Mouse (Mus musculus): ENCODE measurements at regions not wholly inside any gene's neighbourhood (a gene's known extent, or its start where the extent isn't known, plus 50 kb on each side); places are given as distances from the start of the nearest gene placed in this dataset.
"Not testable (repeated sequence)": the region's sequence is repeated elsewhere in the genome, so short reads cannot be mapped to it uniquely, and the experiment has no call there.

DNA sequence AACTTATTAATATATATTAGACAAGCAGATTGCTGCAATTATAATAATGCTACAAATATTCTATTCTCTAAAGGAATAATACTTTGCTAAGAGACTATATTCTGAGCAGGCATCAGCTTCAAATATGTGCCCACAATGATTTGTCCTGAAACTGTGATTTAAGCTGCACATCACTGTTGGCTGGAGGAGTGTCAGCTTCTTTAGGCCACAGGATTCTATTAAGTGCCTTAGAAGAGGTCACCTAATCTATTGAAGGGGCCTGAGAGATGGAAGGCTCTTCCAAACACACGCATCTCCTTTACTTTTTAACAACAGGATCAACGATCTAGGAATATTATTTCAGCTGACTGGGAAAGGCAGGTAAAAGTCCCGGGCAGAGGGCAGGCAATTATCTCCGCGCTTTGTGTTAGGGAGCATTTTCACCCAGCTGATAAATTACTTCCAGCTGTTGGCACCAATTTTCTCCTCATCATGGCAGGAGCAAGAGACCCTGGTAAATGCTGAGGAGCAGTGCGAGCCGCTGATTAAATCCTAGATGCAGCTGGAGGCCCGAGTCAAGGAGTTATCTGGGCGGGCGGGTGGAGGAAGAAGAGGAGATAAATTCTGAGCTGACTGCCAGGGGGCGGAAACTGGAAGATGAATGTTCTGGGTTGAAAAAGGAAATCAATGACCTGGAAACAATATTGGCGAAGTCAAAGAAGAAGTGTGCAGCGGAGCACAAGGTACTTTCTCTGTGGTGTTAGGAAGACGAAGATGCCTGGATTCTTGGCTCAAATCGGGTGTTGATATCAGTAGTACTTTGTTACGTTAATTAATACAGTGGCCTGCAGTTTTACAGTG lies 290.9 kb upstream of the Ift57 start:
- DNase-seq (ENCODE audit: low read depth, low spot score) = peak; percentile 21

DNA sequence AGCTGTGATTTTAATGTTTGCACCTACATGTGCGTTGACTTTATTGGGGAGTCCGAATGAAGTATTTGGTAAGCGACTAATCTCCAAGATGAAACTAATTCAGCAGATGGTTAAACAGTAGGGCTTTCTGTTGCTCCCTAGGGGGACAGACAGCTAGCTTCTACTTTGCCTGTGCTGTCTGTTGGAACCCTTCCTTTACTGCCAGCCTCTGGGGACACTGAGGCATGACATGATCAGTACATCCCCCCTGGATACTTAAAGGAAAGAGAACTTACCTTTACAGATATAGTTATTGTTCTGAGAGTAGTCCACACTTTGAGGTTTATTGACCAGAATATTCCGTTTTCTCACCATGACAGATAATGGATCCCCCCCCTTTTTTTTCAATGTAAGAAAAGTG lies 289.8 kb upstream of the Ift57 start:
- no peak for DNase-seq (ENCODE audit: low read depth, low spot score)

DNA sequence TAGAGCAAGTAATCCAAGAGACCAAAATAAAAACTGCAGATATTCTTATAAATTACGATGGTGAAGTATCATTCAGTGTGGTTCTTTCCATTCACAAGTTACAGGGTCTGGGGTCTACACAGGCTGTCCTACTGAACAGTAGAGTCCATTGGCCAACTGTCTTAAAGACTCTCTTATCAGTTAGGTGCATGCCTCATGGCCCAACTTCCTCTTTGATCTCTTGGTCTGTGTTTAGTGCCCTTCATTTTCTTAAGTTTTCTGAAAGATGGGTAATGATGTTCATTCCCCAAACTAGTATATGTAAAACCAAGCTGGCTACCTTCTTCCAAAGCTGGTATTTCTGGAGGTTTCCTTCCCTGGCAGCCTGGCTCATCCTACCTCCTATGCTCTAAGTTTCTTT lies 268.7 kb upstream of the Ift57 start:
- no peak for DNase-seq (ENCODE audit: low read depth, low spot score)

DNA sequence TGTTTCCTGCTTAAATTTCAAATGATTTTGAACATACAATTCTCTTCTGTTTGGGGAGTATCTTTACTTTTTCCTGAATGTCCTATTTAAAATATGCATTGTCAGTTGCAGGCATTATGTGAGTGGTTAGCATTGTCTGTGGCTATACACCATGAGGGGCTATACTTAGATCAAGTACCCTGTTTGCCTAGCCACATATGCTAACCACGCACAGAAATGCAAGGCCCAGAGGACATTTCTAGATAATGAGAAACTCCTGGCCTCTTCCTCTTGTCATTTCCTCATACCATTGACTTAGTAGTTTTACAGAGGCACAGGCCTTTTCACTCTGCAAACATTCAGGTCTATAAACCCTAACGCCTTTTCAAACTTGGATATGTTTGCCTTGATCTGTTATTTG lies 267.1 kb upstream of the Ift57 start:
- DNase-seq (ENCODE audit: low read depth, low spot score) = no peak

DNA sequence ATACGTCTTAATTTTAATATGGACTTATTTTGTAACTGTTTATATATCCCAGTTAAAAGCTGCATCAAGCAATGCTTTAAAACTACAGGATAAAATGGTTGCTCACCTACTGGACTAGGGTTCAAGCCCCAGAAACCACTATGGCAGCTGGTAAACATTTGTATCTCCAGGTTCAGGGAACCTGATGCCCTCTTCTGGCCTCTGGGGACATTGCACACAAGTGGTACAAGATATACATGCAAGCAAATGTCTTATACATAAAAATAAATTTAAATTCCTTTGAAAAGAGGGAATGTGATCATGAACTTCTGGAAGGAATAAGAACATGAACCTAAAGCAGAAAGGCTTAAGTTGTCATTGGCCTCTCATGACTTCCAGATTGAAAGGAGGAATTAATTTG lies 257.8 kb upstream of the Ift57 start:
- DNase-seq (ENCODE audit: low read depth, low spot score) = peak; percentile 9

DNA sequence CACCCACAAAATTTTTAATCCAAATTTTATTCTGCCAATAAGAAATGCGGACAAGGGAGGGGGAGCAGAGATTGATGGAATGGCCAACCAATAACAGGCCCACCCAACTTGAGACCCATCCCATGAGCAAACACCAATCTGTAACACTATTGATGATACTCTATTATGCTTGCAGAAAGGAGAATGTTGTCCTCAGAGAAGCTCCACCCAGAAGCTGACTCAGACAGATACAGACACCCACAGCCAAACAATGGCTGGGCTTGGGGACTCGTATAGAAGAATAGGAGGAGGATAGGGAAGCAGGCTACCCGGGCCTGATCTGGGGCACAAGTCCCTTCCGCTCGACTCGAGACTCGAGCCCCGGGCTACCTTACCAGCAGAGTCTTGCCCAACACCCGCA lies 251.7 kb upstream of the Ift57 start:
- DNase-seq (ENCODE audit: low read depth, low spot score) = not testable (repeated sequence)

DNA sequence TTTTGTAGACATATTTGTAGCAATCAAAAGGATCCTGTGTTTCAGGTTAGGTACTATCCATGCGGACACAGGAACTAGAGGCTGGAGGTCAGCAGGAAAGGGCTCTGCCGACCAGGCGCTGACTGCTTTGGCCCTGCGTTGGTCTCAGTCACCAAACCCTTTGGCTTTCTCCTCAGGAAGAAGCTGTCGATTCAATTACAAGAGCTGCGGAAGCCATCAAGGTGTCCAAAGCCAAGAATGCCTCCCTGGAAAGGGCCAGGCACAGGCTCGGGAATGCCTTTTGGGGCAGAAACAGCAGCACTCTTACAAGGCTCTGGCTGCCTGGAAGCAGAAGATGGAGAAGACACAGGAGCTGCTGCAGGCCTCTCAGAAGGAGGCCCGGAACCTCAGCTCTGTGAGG lies 205.2 kb upstream of the Ift57 start:
- no peak for DNase-seq (ENCODE audit: low read depth, low spot score)

DNA sequence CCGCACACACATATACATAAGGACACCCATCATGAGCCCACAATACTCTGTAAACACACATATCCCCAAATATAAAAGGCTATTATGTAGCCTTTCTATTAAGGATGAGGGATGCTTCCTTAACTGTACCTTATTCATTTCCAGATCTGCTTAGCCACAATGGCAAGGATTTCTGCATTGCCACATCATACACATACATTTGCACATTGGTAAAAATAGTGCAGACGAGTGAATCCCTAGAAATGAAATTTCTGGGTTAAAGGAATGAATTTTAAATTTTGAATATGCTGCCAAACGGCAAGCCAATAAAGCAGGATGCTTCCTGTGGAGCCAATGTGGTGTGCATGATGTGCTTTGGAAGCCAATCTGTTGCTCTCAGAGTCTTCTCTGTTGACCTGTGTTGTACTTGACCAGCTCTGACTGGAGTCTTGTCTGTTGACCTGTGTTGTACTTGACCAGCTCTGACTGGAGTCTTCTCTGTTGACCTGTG lies 201.5 kb upstream of the Ift57 start:
- peak; percentile 71 for DNase-seq (ENCODE audit: low read depth, low spot score)

DNA sequence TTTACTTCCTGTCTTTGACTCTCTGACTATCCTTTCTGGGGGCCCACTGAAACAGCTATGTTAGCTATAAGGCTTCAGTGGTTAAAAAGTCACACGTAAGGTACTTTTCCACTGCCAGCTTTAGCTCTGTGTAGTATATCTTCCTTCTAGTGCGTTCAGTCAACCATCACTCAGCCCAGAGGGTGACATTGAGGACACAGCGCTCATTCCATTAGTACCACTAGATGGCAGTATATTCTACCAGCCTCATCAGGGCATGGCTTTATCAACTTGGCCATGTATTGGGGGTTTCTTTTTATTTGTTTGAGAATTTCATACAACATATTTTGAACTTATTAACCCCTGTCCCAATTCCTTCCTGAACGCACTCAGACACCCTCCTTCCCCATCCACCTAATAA lies 198.2 kb upstream of the Ift57 start:
- peak; percentile 75 for DNase-seq (ENCODE audit: low read depth, low spot score)

DNA sequence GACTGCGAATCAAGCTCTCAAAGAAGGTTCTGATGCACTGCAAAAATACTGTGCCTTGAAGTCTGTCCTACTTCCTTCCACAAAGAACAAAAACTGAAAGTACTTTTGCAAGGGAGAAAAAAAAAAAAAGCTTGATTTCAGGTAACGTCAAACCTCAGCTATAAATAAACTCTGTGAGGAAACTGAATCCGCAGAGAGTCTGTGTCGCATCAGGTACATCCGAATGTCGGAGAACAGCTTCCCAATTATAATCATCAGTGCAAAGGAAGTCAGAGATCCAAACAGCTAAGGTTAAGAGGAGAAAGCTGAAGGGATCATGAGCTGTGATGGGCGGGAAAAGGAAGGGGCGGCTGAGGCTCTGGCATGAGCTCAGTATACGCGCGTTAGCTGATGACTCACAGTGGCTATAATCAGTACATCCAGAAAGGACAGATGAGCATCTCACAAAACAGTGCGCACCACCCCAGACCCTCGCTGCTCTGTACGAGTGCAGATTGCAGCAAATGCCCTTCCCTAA lies 195.1 kb upstream of the Ift57 start:
- DNase-seq (ENCODE audit: low read depth, low spot score) = peak; percentile 85

DNA sequence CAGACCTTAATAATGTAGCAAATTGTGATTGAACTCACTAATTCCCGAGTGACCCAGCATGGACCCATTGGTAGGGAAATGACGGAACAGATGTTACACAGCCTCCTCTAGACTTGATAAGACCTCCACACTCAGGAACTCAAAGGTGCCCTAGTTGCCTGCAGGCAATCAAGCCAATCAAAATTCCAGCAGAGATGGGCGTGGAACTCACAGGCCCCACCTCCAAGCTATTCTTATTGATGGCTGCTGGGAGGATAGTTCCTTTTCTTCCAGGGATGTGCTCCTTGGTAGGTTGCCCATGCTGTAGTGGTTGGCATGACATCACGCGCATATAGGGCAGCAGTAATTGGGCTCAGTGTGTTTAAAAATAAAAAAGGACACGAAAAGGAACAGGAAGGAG lies 194.4 kb upstream of the Ift57 start:
- DNase-seq (ENCODE audit: low read depth, low spot score) = no peak

DNA sequence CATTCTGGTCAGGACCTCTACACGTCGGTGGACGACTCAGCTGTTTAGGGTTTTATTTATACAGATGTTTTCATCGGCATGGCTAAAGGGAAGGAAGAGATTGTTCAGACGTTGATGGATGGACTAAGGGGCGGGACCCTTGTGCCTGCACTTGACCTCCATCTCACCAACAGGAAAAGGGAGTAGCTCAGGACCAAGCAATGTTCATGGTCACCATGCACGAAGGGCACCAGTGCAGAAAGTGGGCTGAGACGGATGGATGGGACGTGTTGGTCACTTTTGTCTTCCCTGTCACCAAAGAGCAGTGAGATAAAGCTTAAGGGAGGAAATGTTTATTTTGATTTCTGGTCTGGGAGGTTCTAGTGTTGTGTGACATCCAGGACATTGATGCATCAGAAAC lies 193.8 kb upstream of the Ift57 start:
- no peak for DNase-seq (ENCODE audit: low read depth, low spot score)

DNA sequence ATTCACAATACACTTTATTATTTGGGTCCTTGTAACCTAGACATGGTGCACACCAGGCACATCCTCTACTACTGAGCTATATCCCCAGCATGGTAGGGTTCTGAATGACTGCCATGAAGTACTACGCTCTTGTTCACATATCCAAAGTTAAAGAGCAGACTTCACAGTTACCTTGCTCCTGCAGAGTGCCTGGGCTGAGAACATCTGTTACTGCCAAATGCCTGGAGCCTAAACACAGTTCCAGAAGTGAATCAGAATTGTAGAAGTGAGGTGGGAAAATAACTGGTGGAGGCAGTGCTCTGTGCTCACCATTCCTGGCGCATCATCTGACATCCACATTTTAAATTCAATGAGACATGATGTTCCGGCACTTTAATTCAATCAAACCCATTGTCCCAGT lies 180.2 kb upstream of the Ift57 start:
- DNase-seq (ENCODE audit: low read depth, low spot score) = peak; percentile 86

DNA sequence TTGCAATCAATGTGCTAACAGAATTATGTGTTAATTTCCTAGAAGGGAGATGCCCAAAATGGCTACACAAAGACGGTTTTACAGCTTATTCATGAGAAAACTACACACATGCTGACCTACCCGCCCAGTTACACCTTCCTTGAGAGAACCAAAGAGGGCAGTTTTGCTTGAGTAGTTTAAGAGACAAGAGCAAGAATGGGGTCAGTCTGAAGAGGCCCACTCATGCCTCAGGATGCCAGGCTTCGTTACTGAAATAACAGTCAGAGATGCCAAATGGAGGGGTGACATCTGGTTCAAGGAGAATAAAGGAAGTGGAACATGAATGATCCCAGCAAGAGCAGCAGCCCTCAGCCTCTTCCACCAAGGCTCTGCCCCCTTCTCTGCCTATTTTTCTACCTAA lies 178.6 kb upstream of the Ift57 start:
- no peak for DNase-seq (ENCODE audit: low read depth, low spot score)

DNA sequence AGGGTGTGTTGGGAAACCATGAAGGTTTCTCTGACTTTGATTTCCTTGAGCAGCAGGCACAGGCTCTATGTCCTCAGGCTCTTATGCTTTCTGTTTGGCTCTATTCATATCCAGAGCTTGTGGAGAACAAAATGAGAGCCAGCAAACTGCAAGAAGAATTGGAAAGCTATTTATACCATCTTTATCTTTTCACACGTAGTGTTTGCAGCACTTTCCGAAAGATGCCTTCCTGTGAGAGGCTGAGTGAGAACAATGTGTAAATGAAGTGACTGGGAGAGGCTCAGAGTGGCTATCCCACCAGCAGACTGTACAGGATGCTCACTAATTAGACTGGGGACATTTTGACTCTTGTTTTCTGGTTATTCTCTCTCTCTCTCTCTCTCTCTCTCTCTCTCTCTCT lies 177.3 kb upstream of the Ift57 start:
- peak; percentile 73 for DNase-seq (ENCODE audit: low read depth, low spot score)

DNA sequence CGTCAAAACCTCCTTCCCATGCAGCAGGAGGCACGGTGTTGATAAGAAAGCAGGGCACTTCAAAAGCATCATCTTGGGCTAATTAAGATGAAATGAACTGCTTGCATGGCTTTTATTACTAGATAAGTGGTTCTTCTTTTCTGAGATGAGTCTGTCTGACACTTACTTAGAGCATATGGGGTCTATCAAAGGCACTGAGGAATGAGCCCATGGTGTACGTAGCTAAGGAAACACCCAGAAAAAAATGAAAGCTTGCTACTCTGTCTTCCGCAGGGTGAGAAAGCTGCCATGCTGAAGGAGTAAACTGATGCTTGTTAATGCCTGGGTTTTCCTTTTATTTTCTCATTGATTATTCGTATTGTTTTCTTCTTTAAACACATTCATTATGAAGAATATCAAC lies 176.5 kb upstream of the Ift57 start:
- DNase-seq (ENCODE audit: low read depth, low spot score) = no peak

DNA sequence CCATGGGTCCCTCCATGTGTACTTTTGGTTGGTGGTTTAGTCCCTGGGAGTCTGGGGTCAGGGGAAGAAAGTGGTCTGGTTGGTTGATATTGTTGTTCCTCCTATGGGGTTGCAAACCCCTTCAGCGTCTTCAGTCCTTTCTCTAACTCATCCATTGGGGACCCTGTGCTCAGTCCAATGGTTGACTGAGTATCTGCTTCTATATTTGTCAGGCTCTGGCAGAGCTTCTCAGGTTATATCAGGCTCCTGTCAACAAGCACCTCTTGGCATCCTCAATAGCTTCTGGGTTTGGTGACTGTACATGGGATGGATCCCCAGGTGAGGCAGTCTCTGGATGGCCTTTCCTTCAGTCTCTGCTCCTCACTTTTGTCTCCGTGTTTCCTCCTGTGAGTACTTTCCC lies 170.4 kb upstream of the Ift57 start:
- not testable (repeated sequence) for DNase-seq (ENCODE audit: low read depth, low spot score)

DNA sequence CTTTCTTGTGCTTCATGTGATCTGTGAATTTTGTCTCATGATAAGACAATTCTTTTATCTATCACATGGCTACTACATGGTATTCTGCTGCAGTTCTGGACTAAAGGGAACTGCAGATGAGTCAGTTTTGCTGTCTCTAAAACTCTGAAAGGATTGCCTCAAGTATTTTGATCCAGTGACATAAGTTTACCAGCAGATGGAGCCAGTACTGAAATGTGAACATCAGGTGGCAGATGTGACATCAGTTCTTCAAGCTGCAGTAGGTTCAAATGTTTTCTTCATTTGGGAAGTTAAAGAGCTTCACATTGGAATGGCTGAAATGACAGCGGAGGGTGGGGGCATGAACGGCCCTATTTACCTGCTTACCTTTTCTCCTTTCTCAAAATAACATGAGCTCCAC lies 170.0 kb upstream of the Ift57 start:
- peak; percentile 75 for DNase-seq (ENCODE audit: low read depth, low spot score)

DNA sequence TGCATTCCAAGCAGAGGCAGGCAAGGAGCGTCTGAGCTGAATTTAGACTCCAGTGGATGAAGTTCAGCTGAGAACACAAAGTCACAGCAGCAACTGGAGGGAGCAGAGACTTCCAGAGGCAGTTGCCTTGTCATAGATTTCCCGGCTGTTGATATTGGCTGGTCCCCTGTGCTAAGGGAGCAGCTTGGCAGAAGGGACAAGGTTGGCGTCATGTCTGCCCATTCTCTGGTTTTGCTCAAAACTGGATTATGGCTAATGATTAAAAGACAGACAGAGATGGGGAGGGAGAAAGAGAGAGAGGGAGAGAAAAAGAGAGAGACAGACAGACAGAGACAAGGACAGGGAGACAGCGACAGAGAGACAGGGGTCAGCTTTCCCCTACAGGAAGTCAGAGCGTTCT lies 169.0 kb upstream of the Ift57 start:
- no peak for DNase-seq (ENCODE audit: low read depth, low spot score)

DNA sequence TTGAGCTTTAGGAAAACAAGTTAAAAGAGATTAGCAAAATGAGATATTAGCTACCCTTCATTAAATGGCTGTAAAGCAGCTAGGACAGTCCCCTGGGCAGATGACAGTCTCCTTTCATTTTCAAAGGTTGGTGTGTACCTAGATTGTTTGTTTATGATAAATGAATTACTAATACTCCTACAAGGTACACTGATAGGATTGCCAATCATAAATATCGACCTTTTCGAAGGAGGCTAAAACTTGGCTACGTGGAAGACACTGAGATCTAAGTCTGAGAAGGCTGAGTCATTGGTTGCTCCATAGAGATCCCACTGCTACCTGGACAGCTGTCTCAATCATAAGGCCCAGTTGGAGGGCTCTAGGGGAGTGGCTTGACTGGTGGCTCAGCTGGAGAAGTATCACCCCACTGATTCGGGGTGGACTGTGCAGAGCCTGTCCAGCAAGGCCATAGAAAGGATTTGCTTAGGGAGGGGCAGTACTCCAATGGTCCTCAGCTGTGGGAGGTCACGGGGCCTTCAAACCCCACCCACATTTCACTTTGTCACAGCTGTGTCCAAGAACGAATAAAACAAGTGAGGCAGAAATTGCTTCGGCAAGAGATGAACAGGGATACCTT lies 166.9 kb upstream of the Ift57 start:
- DNase-seq (ENCODE audit: low read depth, low spot score) = no peak

DNA sequence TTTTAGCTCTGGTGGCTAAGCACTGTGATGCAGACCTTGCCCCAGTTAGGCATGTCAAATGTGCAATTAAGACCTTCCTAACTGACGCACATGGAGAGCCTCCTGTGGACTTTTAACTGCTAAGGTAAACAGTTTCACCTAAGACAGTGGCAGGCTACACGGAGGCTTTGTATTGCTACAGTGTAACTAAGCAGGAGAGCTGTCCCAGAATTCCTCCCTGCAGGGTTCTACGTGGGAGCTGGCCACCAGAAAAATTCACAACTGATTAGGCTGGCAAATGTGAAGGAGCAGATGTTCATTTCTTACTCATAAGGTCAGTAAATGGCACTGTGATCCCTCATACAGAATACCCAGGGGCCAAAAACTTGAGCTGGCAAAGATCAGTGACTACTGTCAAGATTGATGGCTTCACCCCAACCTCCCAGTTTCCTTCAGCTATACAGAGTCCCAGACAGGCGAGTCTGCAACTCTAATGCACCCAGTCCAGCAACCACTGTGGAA lies 165.5 kb upstream of the Ift57 start:
- DNase-seq (ENCODE audit: low read depth, low spot score) = peak; percentile 43

DNA sequence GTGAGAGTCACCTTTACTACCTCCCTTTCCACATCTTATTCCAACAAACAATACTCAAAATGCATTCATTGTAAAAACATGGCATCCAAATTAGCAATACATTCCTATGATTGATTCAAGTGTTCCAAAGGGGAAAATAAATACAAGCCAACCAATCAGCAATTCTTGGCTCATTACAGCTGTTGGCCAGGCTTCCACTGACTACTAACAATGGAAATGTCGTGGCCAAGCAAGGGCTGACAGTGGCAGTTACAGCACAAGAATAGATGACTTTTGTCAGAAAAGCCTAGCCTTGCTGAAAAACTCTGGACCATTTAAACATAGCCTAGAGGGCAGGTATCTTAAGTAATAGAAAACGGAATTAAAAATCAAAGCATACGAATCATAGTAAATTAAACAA lies 148.8 kb upstream of the Ift57 start:
- peak; percentile 77 for DNase-seq (ENCODE audit: low read depth, low spot score)

DNA sequence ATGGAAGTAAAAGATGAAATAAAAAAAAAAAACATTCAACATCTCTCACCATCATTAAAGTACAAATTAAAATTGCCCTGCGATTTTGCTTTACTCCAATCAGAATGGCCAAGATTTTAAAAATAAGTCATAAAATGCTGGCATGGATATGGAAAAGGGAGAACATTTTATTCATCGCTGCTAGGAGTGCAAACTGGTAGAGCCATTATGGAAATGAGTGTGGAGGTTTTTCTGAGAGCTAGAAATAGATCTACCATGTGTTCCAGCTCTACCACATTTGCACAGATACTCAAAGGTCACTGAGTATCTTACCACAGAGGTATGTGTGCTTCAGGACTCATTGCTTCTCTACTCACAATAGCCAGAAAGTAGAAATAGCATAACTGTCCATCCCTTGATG lies 129.0 kb upstream of the Ift57 start:
- DNase-seq (ENCODE audit: low read depth, low spot score) = peak; percentile 68
